Mouse (Mus musculus): ENCODE data around the gene Decr2. TPM values are rescaled to one million over a fixed set of nuclear protein-coding genes. Genes with fewer than 3 reads are reported as not detected.

Decr2 gene
- total RNA-seq, 2 experiments from 2014 or later: 14.4 to 16.7 TPM

Other genes with a start within 250 kb of the Decr2 start
- 1 to 10 TPM; 4.2 to 4.7 TPM for gene Gm20683, start 248.6 kb downstream of the Decr2 start, total RNA-seq (2021)
- 10 to 100 TPM; 80.4 to 86.5 TPM for gene Rhot2, start 245.5 kb downstream of the Decr2 start, total RNA-seq (2021)
- 1 to 10 TPM; 3.9 to 6.2 TPM for gene Wdr90, start 228.8 kb downstream of the Decr2 start, total RNA-seq (2021)
- gene Mcrip2, start 221.6 kb downstream of the Decr2 start, total RNA-seq (2021): 100 to 1,000 TPM; 191 to 218 TPM
- gene Mettl26, start 215.3 kb downstream of the Decr2 start, total RNA-seq (2021): 10 to 100 TPM; 15.4 to 15.7 TPM
- gene Wfikkn1, start 209.5 kb downstream of the Decr2 start, total RNA-seq (2021): under 1 TPM; 0.62 to 0.96 TPM
- 10 to 100 TPM; 13.4 to 18.8 TPM for gene Rab40c, start 170.6 kb downstream of the Decr2 start, total RNA-seq (2021)
- 10 to 100 TPM; 76.6 to 78.5 TPM for gene Pigq, start 145.4 kb downstream of the Decr2 start, total RNA-seq (2021)
- not detected for gene Nhlrc4, start 145.4 kb downstream of the Decr2 start, total RNA-seq (2021)
- gene A930017K11Rik, start 137.8 kb downstream of the Decr2 start, total RNA-seq (2021): not detected
- gene Capn15, start 104.5 kb downstream of the Decr2 start, total RNA-seq (2021): 10 to 100 TPM; 12.6 to 13.5 TPM
- 10 to 100 TPM; 23.4 to 24.1 TPM for gene Rab11fip3, start 20.8 kb downstream of the Decr2 start, total RNA-seq (2021)
- 1 to 10 TPM; 3.6 to 5.2 TPM for gene Nme4, start 5.3 kb upstream of the Decr2 start, total RNA-seq (2021)
- gene Tmem8, start 23.0 kb upstream of the Decr2 start, total RNA-seq (2021): 1 to 10 TPM; 1.9 to 2.2 TPM
- 100 to 1,000 TPM in 1 of 2 experiments, 10 to 100 TPM in 1; 92.2 to 101 TPM for gene Mrpl28, start 33.2 kb upstream of the Decr2 start, total RNA-seq (2021)
- gene Axin1, start 48.4 kb upstream of the Decr2 start, total RNA-seq (2021): 10 to 100 TPM; 20.6 to 24.1 TPM
- gene Pdia2, start 108.8 kb upstream of the Decr2 start, total RNA-seq (2021): not detected
- gene Rgs11, start 112.6 kb upstream of the Decr2 start, total RNA-seq (2021): 1 to 10 TPM; 1.6 to 1.8 TPM
- 1 to 10 TPM; 1.6 to 1.7 TPM for gene Arhgdig, start 117.4 kb upstream of the Decr2 start, total RNA-seq (2021)
- 10 to 100 TPM; 87.4 to 96.7 TPM for gene Fam234a, start 153.9 kb upstream of the Decr2 start, total RNA-seq (2021)
- 10 to 100 TPM; 31.5 to 32.7 TPM for gene Luc7l, start 162.6 kb upstream of the Decr2 start, total RNA-seq (2021)

All from heart, postnatal 10 days (tissue).